Mouse (Mus musculus): ENCODE measurements around the gene Srpx.

DNA sequence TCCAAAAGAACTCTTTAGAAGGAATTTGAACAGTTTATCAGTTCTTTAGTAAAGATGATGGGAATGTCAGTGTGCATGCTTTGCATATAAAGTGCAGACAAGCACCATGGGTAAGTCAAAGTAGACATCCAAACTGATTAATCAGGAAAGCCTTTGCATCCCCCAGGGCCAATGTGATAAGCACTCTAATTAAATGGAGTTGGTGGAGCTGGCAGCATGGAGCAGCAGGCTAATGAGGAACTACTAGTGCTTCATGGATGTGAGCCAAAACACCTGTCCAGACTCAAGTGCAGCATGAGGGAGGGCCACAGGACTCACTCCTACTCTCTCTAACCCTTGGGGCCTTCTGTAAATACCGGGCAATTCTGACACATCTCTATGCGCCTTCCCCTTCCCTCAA, 46.0 kb downstream of the Srpx start:
- TF ChIP-seq CTCF (IDR thresholded peaks at IDR 0.05; ENCODE audit: low read depth) (no peak), EP300 (IDR thresholded peaks at IDR 0.05; ENCODE audit: low read depth) (no peak)
